Mouse (Mus musculus): Measurements from ENCODE around the gene Mtmr12. TPM values are rescaled to one million over a fixed set of nuclear protein-coding genes. Genes with fewer than 3 reads are reported as not detected.

The Mtmr12 gene
- polyA plus RNA-seq, 1 experiment from 2014 or later, result 6.5 TPM

DNA sequence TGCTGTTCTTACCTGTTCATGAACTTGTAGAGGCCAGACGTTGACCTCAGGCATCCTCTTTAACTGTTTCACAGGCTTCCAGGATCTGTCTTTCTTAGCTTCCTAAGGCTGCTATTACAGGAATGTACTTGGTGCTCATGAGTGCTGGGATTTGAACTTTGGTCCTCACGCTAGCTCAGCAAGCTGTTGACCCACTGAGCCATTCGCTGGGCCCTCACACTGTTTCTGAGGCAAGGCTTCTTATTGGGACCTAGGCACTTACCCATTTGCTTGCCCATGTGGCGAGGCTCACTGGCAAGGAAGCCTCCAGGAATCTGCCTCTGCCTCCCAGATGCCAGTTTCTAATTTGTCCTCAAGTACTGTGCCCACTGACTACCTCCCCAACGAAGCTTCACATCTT is 115.1 kb downstream of the Mtmr12 start:
- H3K36me3 ChIP-seq, result no peaks in the 10 kb centered on the region
- no peak for ATAC-seq (ENCODE audit: low FRiP score)
- no peak overlapping the region; the same call in 1 of the 2 replicates for H3K4me2 ChIP-seq
- H3K4me3 ChIP-seq (replicated peaks), result no peak overlapping the region
- no peak overlapping the region for H3K27ac ChIP-seq (replicated peaks)
- no peak overlapping the region for H3K9ac ChIP-seq (replicated peaks)
- WGBS, result 52% methylated on average over 5 of the region's 5 CpGs
- H3K4me1 ChIP-seq, result peaks cover 32% of the 10 kb centered on the region
- H3K9me3 ChIP-seq (replicated peaks), result no peaks in the 10 kb centered on the region
- H3K27me3 ChIP-seq (replicated peaks), result peaks cover 3% of the 10 kb centered on the region; the same call in 1 of the 2 replicates

DNA sequence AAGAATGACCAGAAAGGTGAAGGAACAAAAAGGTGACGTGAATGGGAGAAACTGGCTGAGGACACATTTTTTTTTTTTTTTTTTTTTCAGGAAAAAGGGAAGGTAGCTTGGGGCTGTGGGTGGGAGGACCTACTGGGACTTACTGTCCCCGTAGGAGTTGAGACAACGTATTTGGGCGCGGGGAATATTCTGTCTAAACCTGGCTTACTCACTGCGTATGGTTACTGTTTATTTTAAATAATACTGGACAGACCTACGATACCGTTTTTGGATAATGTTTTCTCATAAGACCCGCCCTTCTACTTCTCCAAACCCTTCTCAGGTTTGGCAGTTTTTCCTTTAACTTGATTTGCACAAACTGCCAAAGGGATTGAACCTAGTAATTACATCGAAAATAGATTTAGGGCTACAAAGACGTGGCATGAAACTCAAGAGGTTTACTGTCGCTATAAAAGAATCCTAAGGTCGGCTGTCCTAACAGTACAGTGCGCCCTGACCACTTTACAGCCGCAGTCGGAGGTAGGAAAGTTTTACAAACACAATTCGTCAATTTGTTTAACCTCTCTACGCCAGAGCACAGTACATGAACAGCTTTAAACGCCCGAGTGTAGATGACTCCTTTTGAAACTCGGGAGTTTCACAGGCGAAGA is 115.7 kb downstream of the Mtmr12 start:
- whole genome bisulfite sequencing, result 4% methylated on average over 22 of the region's 22 CpGs
- Histone ChIP-seq H3K27ac (replicated peaks) (peak overlapping the region; percentile 95), H3K9me3 (replicated peaks) (no peaks in the 10 kb centered on the region), H3K4me3 (replicated peaks) (peak overlapping the region; percentile 99), H3K9ac (replicated peaks) (peak overlapping the region; percentile 68), H3K4me2 (peak overlapping the region; percentile 78), H3K27me3 (replicated peaks) (peaks cover 3% of the 10 kb centered on the region; the same call in 1 of the 2 replicates), H3K36me3 (no peaks in the 10 kb centered on the region), H3K4me1 (peaks cover 35% of the 10 kb centered on the region)
- ATAC-seq (ENCODE audit: low FRiP score), result no peak

DNA sequence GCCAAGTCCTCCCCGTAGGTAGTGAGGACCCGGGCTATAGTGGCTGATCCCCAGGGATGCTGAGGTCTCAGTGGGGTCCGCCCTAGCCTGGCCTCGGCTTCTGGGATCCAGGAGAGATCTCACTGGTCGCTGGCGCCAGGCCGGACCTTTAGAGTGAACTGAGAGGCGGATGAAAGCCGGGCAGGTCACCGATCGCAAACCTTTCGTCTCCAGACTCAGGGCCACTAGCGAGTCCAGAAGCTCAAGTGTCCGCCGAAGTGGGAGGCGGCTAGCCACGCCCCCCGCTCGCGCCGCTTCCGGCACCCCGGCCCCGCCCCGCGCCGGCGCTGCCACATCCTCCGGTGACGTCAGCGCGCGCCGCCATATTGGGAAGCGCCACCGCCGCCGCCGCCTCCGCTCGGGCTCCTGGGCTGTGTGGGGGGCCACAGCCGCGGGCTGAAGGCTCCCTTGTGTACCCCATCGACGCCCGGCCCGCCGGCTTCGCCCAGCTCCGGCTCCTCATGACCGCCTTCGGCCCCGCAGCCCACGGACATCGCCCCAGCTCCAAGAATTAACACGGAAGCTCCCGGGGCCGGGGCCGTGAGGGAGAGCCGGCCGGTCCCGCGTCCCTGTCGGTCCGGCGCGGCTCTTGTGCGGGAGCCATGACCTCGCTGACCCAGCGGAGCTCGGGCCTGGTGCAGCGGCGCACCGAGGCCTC is 116.4 kb downstream of the Mtmr12 start, which contains the start of gene Golph3:
Golph3 (plus strand) TSS at position 360 of the 697 bp plus-strand sequence.
- Histone ChIP-seq H3K9ac (replicated peaks) (peak within 1 kb of the TSS; percentile 94), H3K27me3 (replicated peaks) (peaks cover 3% of the 10 kb centered on the region; the same call in 1 of the 2 replicates), H3K4me1 (peaks cover 42% of the 10 kb centered on the region), H3K27ac (replicated peaks) (peak within 1 kb of the TSS; percentile 95), H3K4me3 (replicated peaks) (peak within 1 kb of the TSS; percentile 99), H3K36me3 (no peaks in the 10 kb centered on the region), H3K4me2 (peak within 1 kb of the TSS; percentile 78), H3K9me3 (replicated peaks) (no peaks in the 10 kb centered on the region)
- under 1% methylated on average over 72 of the region's 74 CpGs for WGBS
- peak; percentile 97 for ATAC-seq (ENCODE audit: low FRiP score)

DNA sequence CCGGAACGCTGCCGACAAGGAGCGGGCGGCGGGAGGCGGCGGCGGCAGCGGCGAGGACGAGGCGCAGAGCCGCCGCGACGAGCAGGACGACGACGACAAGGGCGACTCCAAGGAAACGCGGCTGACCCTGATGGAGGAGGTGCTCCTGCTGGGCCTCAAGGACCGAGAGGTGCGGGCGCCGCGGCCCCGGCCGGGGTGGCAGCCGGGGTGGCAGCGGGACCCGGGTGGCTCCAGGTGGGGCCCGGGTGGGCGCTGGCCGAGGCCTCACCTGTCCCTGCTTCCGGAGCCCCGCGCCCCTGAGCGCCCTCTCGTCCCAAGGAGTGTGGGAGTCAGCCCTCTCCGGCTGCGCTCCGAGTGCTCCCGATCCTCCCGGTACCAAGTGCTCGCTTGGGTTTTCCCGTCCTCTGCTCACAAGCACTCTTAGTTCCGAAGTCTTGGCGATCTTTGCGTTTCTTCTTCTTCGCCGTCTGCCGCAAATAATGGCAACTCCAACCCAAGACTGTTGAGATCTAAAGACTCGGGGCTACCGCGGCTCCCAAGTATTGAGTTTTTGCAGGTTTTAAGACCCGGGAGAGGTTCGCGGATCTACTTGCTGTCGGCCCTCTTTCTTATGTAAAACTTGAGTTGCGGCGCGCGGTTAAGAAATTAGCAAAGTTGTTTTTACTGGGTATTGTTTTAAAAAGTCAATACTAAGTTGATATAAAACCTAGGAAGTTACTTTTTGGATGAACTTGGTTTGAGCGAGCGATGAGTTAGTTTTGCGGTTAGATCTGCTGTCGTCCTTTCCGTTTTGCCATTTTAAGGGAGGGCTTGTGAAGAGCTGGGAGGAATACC is 117.2 kb downstream of the Mtmr12 start, which contains the start of gene 1810049J17Rik:
1810049J17Rik (minus strand) TSS at position 112 of the 834 bp plus-strand sequence.
- no peaks in the 10 kb centered on the region for H3K36me3 ChIP-seq
- peaks cover 3% of the 10 kb centered on the region; the same call in 1 of the 2 replicates for H3K27me3 ChIP-seq (replicated peaks)
- ATAC-seq (ENCODE audit: low FRiP score), result peak; percentile 48
- H3K9me3 ChIP-seq (replicated peaks), result no peaks in the 10 kb centered on the region
- H3K4me2 ChIP-seq, result peak within 1 kb of the TSS; percentile 78
- H3K4me3 ChIP-seq (replicated peaks), result peak within 1 kb of the TSS; percentile 99
- H3K27ac ChIP-seq (replicated peaks), result peak within 1 kb of the TSS; percentile 95
- peak within 1 kb of the TSS; percentile 94 for H3K9ac ChIP-seq (replicated peaks)
- peaks cover 43% of the 10 kb centered on the region for H3K4me1 ChIP-seq
- WGBS, result under 1% methylated on average over 61 of the region's 70 CpGs

DNA sequence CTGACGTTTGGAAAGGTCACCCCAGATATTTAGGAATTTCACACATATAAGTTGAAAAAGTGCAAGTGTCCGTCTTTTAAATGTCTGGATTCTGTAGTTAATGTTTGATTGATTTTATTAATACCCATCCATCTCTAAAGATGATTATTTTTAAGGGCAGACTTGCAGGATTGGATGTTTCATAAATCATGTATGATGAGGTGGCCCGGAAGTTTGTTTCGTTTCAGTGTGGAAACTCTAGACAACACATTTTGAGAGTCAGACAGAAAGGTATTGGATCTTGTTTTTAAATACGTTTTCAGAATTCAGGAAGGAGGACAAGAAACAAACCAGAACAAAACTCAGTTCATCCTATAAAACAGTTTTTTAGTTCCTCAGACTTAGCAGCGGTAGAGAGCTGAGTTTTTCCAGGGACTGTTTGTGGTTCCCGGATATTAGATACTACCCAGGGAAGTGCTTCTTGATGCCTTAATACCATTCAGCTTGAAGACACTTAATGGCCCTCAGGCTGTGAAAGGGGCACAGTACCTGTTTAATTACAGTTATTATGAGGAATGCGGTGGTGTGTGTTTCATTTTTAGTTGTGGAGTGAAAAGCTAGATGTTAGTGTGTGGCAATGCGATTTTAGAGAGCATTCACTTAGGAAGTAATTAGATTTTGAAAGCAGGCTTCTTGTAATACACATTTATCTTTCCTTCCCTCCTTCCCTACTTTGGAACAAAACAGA is 118.0 kb downstream of the Mtmr12 start:
- Histone ChIP-seq H3K27ac (replicated peaks) (no peak overlapping the region), H3K9ac (replicated peaks) (peak overlapping the region; percentile 94), H3K4me2 (peak overlapping the region; percentile 78), H3K4me1 (peaks cover 45% of the 10 kb centered on the region), H3K9me3 (replicated peaks) (no peaks in the 10 kb centered on the region), H3K4me3 (replicated peaks) (peak overlapping the region; percentile 99), H3K27me3 (replicated peaks) (peaks cover 3% of the 10 kb centered on the region; the same call in 1 of the 2 replicates), H3K36me3 (no peaks in the 10 kb centered on the region)
- ATAC-seq (ENCODE audit: low FRiP score), result no peak
- WGBS, result 9% methylated on average over 9 of the region's 9 CpGs

MicroRNAs within 50 kb of the gene (microRNA counts, 519-probe panel; counts per million panel counts)
- microRNA mmu-miR-1898, result 1,638 counts per million, percentile 23 among the panel's probes with 10 or more counts

Small RNA genes within 50 kb of the gene (microRNA-seq; reads per million reads assigned to microRNA genes)
- gene Mir1898, result not detected

Other genes starting within 250 kb of the Mtmr12 start
- 575 TPM in 2 replicates for gene Sub1, start 208.0 kb upstream of the Mtmr12 start, polyA plus RNA-seq (2015; fragmentation: Nextera tagmentation; extraction: Ambion mirVana)
- 162 and 173 TPM in 2 replicates for gene Zfr, start 87.2 kb upstream of the Mtmr12 start, polyA plus RNA-seq (2015; fragmentation: Nextera tagmentation; extraction: Ambion mirVana)
- gene Golph3, start 116.4 kb downstream of the Mtmr12 start, polyA plus RNA-seq (2015; fragmentation: Nextera tagmentation; extraction: Ambion mirVana), result 73.1 and 74.1 TPM in 2 replicates
- gene 1810049J17Rik, start 116.9 kb downstream of the Mtmr12 start, polyA plus RNA-seq (2015; fragmentation: Nextera tagmentation; extraction: Ambion mirVana), result 0.47 TPM in 1 of 2 replicates, not detected in the other

Measured in neural tube, embryonic 15.5 days (tissue).